Mouse (Mus musculus): ENCODE measurements at regions not wholly inside any gene's neighbourhood (a gene's known extent, or its start where the extent isn't known, plus 50 kb on each side); places are given as distances from the start of the nearest gene placed in this dataset.

- DNase-seq (ENCODE audit: low spot score), result no peak
- Histone ChIP-seq H3K27me3 (replicated peaks; ENCODE audit: insufficient read depth, low read length) (no peaks in the 10 kb centered on the region), H3K4me1 (ENCODE audit: insufficient read depth, low read depth, low read length) (no peaks in the 10 kb centered on the region), H3K27ac (ENCODE audit: low read length) (no peak overlapping the region), H3K4me3 (ENCODE audit: low read depth, low read length) (no peak overlapping the region), H3K4me2 (replicated peaks; ENCODE audit: low read depth, low read length) (no peak overlapping the region), H3K36me3 (ENCODE audit: insufficient read depth, low read length) (no peaks in the 10 kb centered on the region), H3K9me3 (ENCODE audit: low read length) (no peaks in the 10 kb centered on the region), H3K9ac (replicated peaks; ENCODE audit: low read depth) (no peak overlapping the region)
- 24% methylated on average over 4 of the region's 4 CpGs for WGBS
- no peak for ATAC-seq
- TF ChIP-seq CTCF (IDR thresholded peaks at IDR 0.05) (no peak), EP300 (IDR thresholded peaks at IDR 0.05) (no peak)
Observed at GRCm38 (mm10) chr14:8736831-8737230, 70.8 kb upstream of the 4930452B06Rik start.

- Histone ChIP-seq H3K9me3 (ENCODE audit: low read length) (no peaks in the 10 kb centered on the region), H3K4me2 (replicated peaks; ENCODE audit: low read depth, low read length) (no peak overlapping the region), H3K27me3 (replicated peaks; ENCODE audit: insufficient read depth, low read length) (no peaks in the 10 kb centered on the region), H3K36me3 (ENCODE audit: insufficient read depth, low read length) (no peaks in the 10 kb centered on the region), H3K9ac (replicated peaks; ENCODE audit: low read depth) (no peak overlapping the region), H3K27ac (ENCODE audit: low read length) (no peak overlapping the region), H3K4me1 (ENCODE audit: insufficient read depth, low read depth, low read length) (no peaks in the 10 kb centered on the region), H3K4me3 (ENCODE audit: low read depth, low read length) (no peak overlapping the region)
- TF ChIP-seq CTCF (IDR thresholded peaks at IDR 0.05), result no peak
- no peak for TF ChIP-seq EP300 (IDR thresholded peaks at IDR 0.05)
- WGBS, result 73% methylated on average over 2 of the region's 2 CpGs
- DNase-seq (ENCODE audit: low spot score) (no peak), ATAC-seq (no peak)
Observed at GRCm38 (mm10) chr14:8733261-8733660, 67.2 kb upstream of the 4930452B06Rik start.

- Histone ChIP-seq H3K27ac (ENCODE audit: low read length) (no peak overlapping the region), H3K9me3 (ENCODE audit: low read length) (no peaks in the 10 kb centered on the region), H3K4me3 (ENCODE audit: low read depth, low read length) (no peak overlapping the region), H3K27me3 (replicated peaks; ENCODE audit: insufficient read depth, low read length) (no peaks in the 10 kb centered on the region), H3K4me1 (ENCODE audit: insufficient read depth, low read depth, low read length) (no peaks in the 10 kb centered on the region), H3K4me2 (replicated peaks; ENCODE audit: low read depth, low read length) (no peak overlapping the region), H3K36me3 (ENCODE audit: insufficient read depth, low read length) (no peaks in the 10 kb centered on the region), H3K9ac (replicated peaks; ENCODE audit: low read depth) (no peak overlapping the region)
- no peak for DNase-seq (ENCODE audit: low spot score)
- no peak for TF ChIP-seq CTCF (IDR thresholded peaks at IDR 0.05)
- TF ChIP-seq EP300 (IDR thresholded peaks at IDR 0.05), result no peak
- WGBS, result 48% methylated on average over 1 of the region's 1 CpGs
- no peak for ATAC-seq
Observed at GRCm38 (mm10) chr14:8727364-8727763, 61.3 kb upstream of the 4930452B06Rik start.
